8 mouse cellular contexts compared by ENCODE assay signal in the genomic region with DNA sequence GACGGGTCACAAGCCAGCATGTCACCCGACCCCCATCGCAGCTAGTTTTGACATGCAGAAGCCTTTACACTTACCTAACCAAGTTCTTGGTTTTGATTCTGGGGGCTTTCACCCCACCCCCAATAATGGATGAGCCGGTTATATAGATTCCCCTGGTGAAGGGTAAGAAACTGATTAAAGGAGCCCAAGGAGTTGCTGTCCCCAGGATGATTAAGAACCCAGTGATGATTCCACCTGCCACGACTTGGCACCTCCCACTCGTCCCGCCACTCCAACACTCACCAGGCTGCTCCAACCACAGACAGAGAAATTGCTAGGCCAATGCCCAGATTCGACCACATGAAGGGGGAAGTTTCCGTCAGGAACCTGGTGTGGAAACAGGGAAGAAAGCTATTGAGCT. TPM values are rescaled to one million over a fixed set of nuclear protein-coding genes. Genes with fewer than 3 reads are reported as not detected.
A peak's percentile ranks its signal among the peaks of the same experiment; 100 is the strongest.
DNase-seq lines count a peak whose midpoint lies in the region; ATAC-seq and TF ChIP-seq lines count a peak whose summit lies in the region.

No protein-coding gene starts in this region.

- peaks cover 39% of the 10 kb centered on the region for H3K4me1 ChIP-seq in embryonic facial prominence, embryonic 13.5 days
- peaks cover 29% of the 10 kb centered on the region for H3K4me1 ChIP-seq in intestine, embryonic 15.5 days (replicated peaks)
- peaks cover 39% of the 10 kb centered on the region for H3K4me1 ChIP-seq in neural tube, embryonic 12.5 days

- TF ChIP-seq CTCF in layer of hippocampus, adult 2 months (conservative IDR thresholded peaks at IDR 0.05) = no peak

- no peak for DNase-seq in layer of hippocampus, adult 2 months (ENCODE audit: low spot score in 2 of 2)
- no peak for DNase-seq in layer of hippocampus, postnatal 36 days
- DNase-seq in urinary bladder, postnatal 36 days (ENCODE audit: low spot score in 2 of 2) = no peak
- no peak for DNase-seq in left cerebral cortex, adult 11 months (ENCODE audit: low spot score)
- DNase-seq in ovary, postnatal 10 days (ENCODE audit: low spot score) = no peak

- peak overlapping the region; percentile 64 for H3K4me3 ChIP-seq in layer of hippocampus, adult 2 months
- peak overlapping the region; percentile 75 for H3K4me3 ChIP-seq in embryonic facial prominence, embryonic 13.5 days
- peak overlapping the region; percentile 95 for H3K4me3 ChIP-seq in intestine, embryonic 15.5 days (replicated peaks)
- H3K4me3 ChIP-seq in neural tube, embryonic 12.5 days = peak overlapping the region; percentile 94

- H3K9me3 ChIP-seq in embryonic facial prominence, embryonic 13.5 days = no peaks in the 10 kb centered on the region
- H3K9me3 ChIP-seq in intestine, embryonic 15.5 days = no peaks in the 10 kb centered on the region
- H3K9me3 ChIP-seq in neural tube, embryonic 12.5 days = no peaks in the 10 kb centered on the region

- peak overlapping the region; percentile 82 for H3K9ac ChIP-seq in embryonic facial prominence, embryonic 13.5 days
- H3K9ac ChIP-seq in intestine, embryonic 15.5 days = peak overlapping the region; percentile 91; the same call in 1 of the 2 replicates
- H3K9ac ChIP-seq in neural tube, embryonic 12.5 days = peak overlapping the region; percentile 87; the same call in 1 of the 2 replicates

- H3K27me3 ChIP-seq in embryonic facial prominence, embryonic 13.5 days = no peaks in the 10 kb centered on the region
- no peaks in the 10 kb centered on the region for H3K27me3 ChIP-seq in intestine, embryonic 15.5 days (replicated peaks)
- no peaks in the 10 kb centered on the region for H3K27me3 ChIP-seq in neural tube, embryonic 12.5 days (replicated peaks)

- no peak overlapping the region for H3K27ac ChIP-seq in layer of hippocampus, adult 2 months
- H3K27ac ChIP-seq in embryonic facial prominence, embryonic 13.5 days = no peak overlapping the region
- H3K27ac ChIP-seq in intestine, embryonic 15.5 days = no peak overlapping the region
- H3K27ac ChIP-seq in neural tube, embryonic 12.5 days = no peak overlapping the region

- ATAC-seq in embryonic facial prominence, embryonic 13.5 days (ENCODE audit: insufficient number of reproducible peaks, insufficient read depth, low FRiP score, low TSS enrichment, low read depth) = no peak
- ATAC-seq in intestine, embryonic 15.5 days = no peak
- ATAC-seq in neural tube, embryonic 12.5 days (ENCODE audit: low FRiP score, low read depth) = no peak

- WGBS in embryonic facial prominence, embryonic 13.5 days = 84% methylated on average over 9 of the region's 9 CpGs
- WGBS in intestine, embryonic 15.5 days = 78% methylated on average over 9 of the region's 9 CpGs
- WGBS in neural tube, embryonic 12.5 days = 82% methylated on average over 9 of the region's 9 CpGs

- H3K4me2 ChIP-seq in embryonic facial prominence, embryonic 13.5 days = peak overlapping the region; percentile 92
- peak overlapping the region; percentile 89 for H3K4me2 ChIP-seq in intestine, embryonic 15.5 days (replicated peaks)
- peak overlapping the region; percentile 91 for H3K4me2 ChIP-seq in neural tube, embryonic 12.5 days (replicated peaks)

- H3K36me3 ChIP-seq in embryonic facial prominence, embryonic 13.5 days = peaks cover 30% of the 10 kb centered on the region
- peaks cover 17% of the 10 kb centered on the region for H3K36me3 ChIP-seq in intestine, embryonic 15.5 days
- H3K36me3 ChIP-seq in neural tube, embryonic 12.5 days = peaks cover 32% of the 10 kb centered on the region

RNA-seq across cellular contexts. Expression of a gene that starts 1.1 kb away (rescaled TPM):
- total RNA-seq in layer of hippocampus, adult 2 months (2021) = 100 to 1,000 TPM; 411 to 424 TPM
- 100 to 1,000 TPM; 418 to 429 TPM for total RNA-seq in layer of hippocampus, postnatal 36 days (2021)
- polyA plus RNA-seq in embryonic facial prominence, embryonic 13.5 days (2015; fragmentation: Nextera tagmentation; extraction: Ambion mirVana) = 183 and 186 TPM in 2 replicates
- polyA plus RNA-seq in intestine, embryonic 15.5 days (2015; fragmentation: Nextera tagmentation; extraction: Ambion mirVana) = 239 and 288 TPM in 2 replicates
- 308 and 323 TPM in 2 replicates for polyA plus RNA-seq in neural tube, embryonic 12.5 days (2016; fragmentation: Nextera tagmentation; extraction: Ambion mirVana)

RNA-seq across cellular contexts. Expression of a gene that starts 2.7 kb away (rescaled TPM):
- 10 to 100 TPM; 58.6 to 61.3 TPM for total RNA-seq in layer of hippocampus, adult 2 months (2021)
- total RNA-seq in layer of hippocampus, postnatal 36 days (2021) = 10 to 100 TPM; 65.9 to 67.0 TPM
- polyA plus RNA-seq in embryonic facial prominence, embryonic 13.5 days (2015; fragmentation: Nextera tagmentation; extraction: Ambion mirVana) = 33.8 and 38.7 TPM in 2 replicates
- 14.0 and 15.6 TPM in 2 replicates for polyA plus RNA-seq in intestine, embryonic 15.5 days (2015; fragmentation: Nextera tagmentation; extraction: Ambion mirVana)
- polyA plus RNA-seq in neural tube, embryonic 12.5 days (2016; fragmentation: Nextera tagmentation; extraction: Ambion mirVana) = 44.5 and 46.9 TPM in 2 replicates

RNA-seq across cellular contexts. Expression of a gene that starts 5.8 kb away (rescaled TPM):
- total RNA-seq in layer of hippocampus, adult 2 months (2021) = 10 to 100 TPM; 10.1 to 12.1 TPM
- total RNA-seq in layer of hippocampus, postnatal 36 days (2021) = 10 to 100 TPM; 10.9 to 11.5 TPM
- polyA plus RNA-seq in embryonic facial prominence, embryonic 13.5 days (2015; fragmentation: Nextera tagmentation; extraction: Ambion mirVana) = 19.2 and 20.2 TPM in 2 replicates
- polyA plus RNA-seq in intestine, embryonic 15.5 days (2015; fragmentation: Nextera tagmentation; extraction: Ambion mirVana) = 17.1 and 18.3 TPM in 2 replicates
- polyA plus RNA-seq in neural tube, embryonic 12.5 days (2016; fragmentation: Nextera tagmentation; extraction: Ambion mirVana) = 23.0 and 27.5 TPM in 2 replicates

RNA-seq across cellular contexts. Expression of a gene that starts 13.6 kb away (rescaled TPM):
- 1 to 10 TPM in 1 of 2 experiments, under 1 TPM in 1; 0.79 to 2.0 TPM for total RNA-seq in layer of hippocampus, adult 2 months (2021)
- 1 to 10 TPM in 1 of 2 experiments, under 1 TPM in 1; 0.52 to 1.5 TPM for total RNA-seq in layer of hippocampus, postnatal 36 days (2021)
- 1.9 and 2.3 TPM in 2 replicates for polyA plus RNA-seq in embryonic facial prominence, embryonic 13.5 days (2015; fragmentation: Nextera tagmentation; extraction: Ambion mirVana)
- 0.48 and 1.0 TPM in 2 replicates for polyA plus RNA-seq in intestine, embryonic 15.5 days (2015; fragmentation: Nextera tagmentation; extraction: Ambion mirVana)
- 1.4 and 2.7 TPM in 2 replicates for polyA plus RNA-seq in neural tube, embryonic 12.5 days (2016; fragmentation: Nextera tagmentation; extraction: Ambion mirVana)

RNA-seq across cellular contexts. Expression of a gene that starts 28.8 kb away (rescaled TPM):
- 100 to 1,000 TPM; 133 to 138 TPM for total RNA-seq in layer of hippocampus, adult 2 months (2021)
- total RNA-seq in layer of hippocampus, postnatal 36 days (2021) = 100 to 1,000 TPM; 120 to 130 TPM
- 46.0 and 47.3 TPM in 2 replicates for polyA plus RNA-seq in embryonic facial prominence, embryonic 13.5 days (2015; fragmentation: Nextera tagmentation; extraction: Ambion mirVana)
- polyA plus RNA-seq in intestine, embryonic 15.5 days (2015; fragmentation: Nextera tagmentation; extraction: Ambion mirVana) = 34.9 and 39.3 TPM in 2 replicates
- 65.7 and 68.5 TPM in 2 replicates for polyA plus RNA-seq in neural tube, embryonic 12.5 days (2016; fragmentation: Nextera tagmentation; extraction: Ambion mirVana)
